Mouse (Mus musculus) urinary bladder, adult 2 months (tissue): ENCODE results near the gene Atxn1l. TPM values are rescaled to one million over a fixed set of nuclear protein-coding genes. Genes with fewer than 3 reads are reported as not detected.

Experiments used
- polyA plus RNA-seq: library from polyadenylated mRNA; depleted of rRNA; stranded (reverse); fragments of >200 nt; gene quantifications from 2 replicates; pipeline ENCODE4 v1.2.3, GENCODE M21; 2012; rRNA removed

Gene Atxn1l
- polyA plus RNA-seq, 1 experiment: 11.3 TPM

Other genes with a start within 250 kb of the Atxn1l start
- 0.04 TPM in 2 replicates for gene Pmfbp1, start 243.7 kb downstream of the Atxn1l start, polyA plus RNA-seq
- 9.9 and 14.1 TPM in 2 replicates for gene Dhx38, start 171.9 kb downstream of the Atxn1l start, polyA plus RNA-seq
- 3.1 and 6.7 TPM in 2 replicates for gene Txnl4b, start 171.8 kb downstream of the Atxn1l start, polyA plus RNA-seq
- 20.1 and 32.2 TPM in 2 replicates for gene Hp, start 158.6 kb downstream of the Atxn1l start, polyA plus RNA-seq
- 20.6 and 26.5 TPM in 2 replicates for gene Dhodh, start 129.1 kb downstream of the Atxn1l start, polyA plus RNA-seq
- 0.04 and 0.10 TPM in 2 replicates for gene Pkd1l3, start 123.2 kb downstream of the Atxn1l start, polyA plus RNA-seq
- 84.2 and 98.4 TPM in 2 replicates for gene Ist1, start 44.5 kb downstream of the Atxn1l start, polyA plus RNA-seq
- gene Zfp821, start 32.2 kb downstream of the Atxn1l start, polyA plus RNA-seq: 13.4 and 15.2 TPM in 2 replicates
- gene Ap1g1, start 40.8 kb upstream of the Atxn1l start, polyA plus RNA-seq: 58.7 TPM in 2 replicates
- 5.7 and 6.4 TPM in 2 replicates for gene Phlpp2, start 130.8 kb upstream of the Atxn1l start, polyA plus RNA-seq
- 10.2 and 10.6 TPM in 2 replicates for gene Marveld3, start 224.5 kb upstream of the Atxn1l start, polyA plus RNA-seq